14 mouse cellular contexts compared by ENCODE assay signal in genomic region chr13:79277714-79278113, GRCm38 (mm10).
A peak's percentile ranks its signal among the peaks of the same experiment; 100 is the strongest.
DNase-seq lines count a peak whose midpoint lies in the region; ATAC-seq and TF ChIP-seq lines count a peak whose summit lies in the region.
"Had no signal": no experiment of that assay in that cellular context is flagged by ENCODE, and none has a peak within 500 bp of the region (broad histone marks: within the 10 kb centered on the region; RNA-seq: fewer than 3 reads in every experiment).

No protein-coding gene starts in this region.

- peak overlapping the region; percentile 16 for H3K4me2 ChIP-seq in hindbrain, embryonic 12.5 days (replicated peaks)
- peak overlapping the region; percentile 38 for H3K4me2 ChIP-seq in midbrain, embryonic 15.5 days
- H3K4me2 ChIP-seq: heart, embryonic 13.5 days; stomach, embryonic 15.5 days had no signal

- no peaks in the 10 kb centered on the region for H3K27me3 ChIP-seq in hindbrain, embryonic 12.5 days
- H3K27me3 ChIP-seq in midbrain, embryonic 15.5 days (replicated peaks): no peaks in the 10 kb centered on the region
- H3K27me3 ChIP-seq: heart, embryonic 13.5 days; stomach, embryonic 15.5 days had no signal

- TF ChIP-seq POLR2A in brain, embryonic 14.5 days (IDR thresholded peaks at IDR 0.05; ENCODE audit: borderline replicate concordance, extremely low read depth, insufficient read depth, insufficient read length, poor library complexity, severe bottlenecking): no peak

- H3K36me3 ChIP-seq in hindbrain, embryonic 12.5 days: no peaks in the 10 kb centered on the region
- no peaks in the 10 kb centered on the region for H3K36me3 ChIP-seq in midbrain, embryonic 15.5 days (replicated peaks)
- H3K36me3 ChIP-seq: heart, embryonic 13.5 days; stomach, embryonic 15.5 days had no signal

- H3K9ac ChIP-seq in hindbrain, embryonic 12.5 days: no peak overlapping the region
- H3K9ac ChIP-seq in midbrain, embryonic 15.5 days: no peak overlapping the region
- H3K9ac ChIP-seq: heart, embryonic 13.5 days; liver, embryonic 14.5 days; stomach, embryonic 15.5 days had no signal

- H3K4me1 ChIP-seq in hindbrain, embryonic 12.5 days: peaks cover 8% of the 10 kb centered on the region; the same call in 1 of the 2 replicates
- peaks cover 6% of the 10 kb centered on the region for H3K4me1 ChIP-seq in midbrain, embryonic 15.5 days
- H3K4me1 ChIP-seq: heart, embryonic 13.5 days; stomach, embryonic 15.5 days had no signal

- peak; percentile 80 for ATAC-seq in hindbrain, embryonic 12.5 days (ENCODE audit: low FRiP score)
- ATAC-seq in midbrain, embryonic 15.5 days (replicated peaks): peak; percentile 83

- no peak for TF ChIP-seq CTCF in brain, embryonic 14.5 days (IDR thresholded peaks at IDR 0.05; ENCODE audit: borderline replicate concordance, extremely low read depth, insufficient read depth, insufficient read length)

- H3K4me3 ChIP-seq in hindbrain, embryonic 12.5 days: no peak overlapping the region
- 0 out of 2 replicates have a peak overlapping the region, but pooled peaks have one; percentile 1 for H3K4me3 ChIP-seq in midbrain, embryonic 15.5 days
- H3K4me3 ChIP-seq: heart, embryonic 13.5 days; stomach, embryonic 15.5 days had no signal

- H3K9me3 ChIP-seq in hindbrain, embryonic 12.5 days (replicated peaks): no peaks in the 10 kb centered on the region
- no peaks in the 10 kb centered on the region for H3K9me3 ChIP-seq in midbrain, embryonic 15.5 days
- H3K9me3 ChIP-seq: heart, embryonic 13.5 days; stomach, embryonic 15.5 days had no signal

- WGBS in hindbrain, embryonic 12.5 days: 25% methylated on average over 6 of the region's 6 CpGs
- WGBS in midbrain, embryonic 15.5 days: 16% methylated on average over 6 of the region's 6 CpGs

- DNase-seq in Muller cell, postnatal 12 days (ENCODE audit: inconsistent ontology term): peak; percentile 14
- peak; percentile 83 for DNase-seq in brain, embryonic 14.5 days (ENCODE audit: low read depth)
- no peak for DNase-seq in kidney, adult 8-10 months
- no peak for DNase-seq in cerebellum, postnatal 4 days (ENCODE audit: low spot score in 2 of 2)
- no peak for DNase-seq in natural killer cell, adult 2 months (ENCODE audit: low spot score in 2 of 2)
- DNase-seq: cerebellum, adult 2 months; kidney, postnatal 4 days; lung, postnatal 36 days; thymus, postnatal 36 days had no signal

- H3K27ac ChIP-seq in hindbrain, embryonic 12.5 days: 0 out of 2 replicates have a peak overlapping the region, but pooled peaks have one; percentile 18
- peak overlapping the region; percentile 65 for H3K27ac ChIP-seq in midbrain, embryonic 15.5 days
- H3K27ac ChIP-seq: heart, embryonic 13.5 days; liver, embryonic 14.5 days; stomach, embryonic 15.5 days had no signal

Comparison
In these comparisons a context has a peak if more than half of its experiments do, and no peak if none do; other contexts are left out.
1. DNase-seq: peak in Muller cell, postnatal 12 days (single experiment) and brain, embryonic 14.5 days (single experiment); none in kidney, adult 8-10 months (0 of 2), cerebellum, postnatal 4 days (0 of 2) and natural killer cell, adult 2 months (0 of 2).